Mouse (Mus musculus) layer of hippocampus, adult 9-11 months (tissue): ENCODE measurements around the gene Ticam1.
"Not testable (repeated sequence)": the region's sequence is repeated elsewhere in the genome, so short reads cannot be mapped to it uniquely, and the experiment has no call there.

Experiments
- DNase-seq: peaks from one replicate; pipeline ENCODE4 v3.0.0; 2022

Ticam1 gene

GRCm38 (mm10) chr17:56262645-56263094, 13.9 kb downstream of the Ticam1 start:
- no peak for DNase-seq

GRCm38 (mm10) chr17:56261166-56261565, 15.4 kb downstream of the Ticam1 start:
- no peak for DNase-seq

GRCm38 (mm10) chr17:56259301-56260037, 17.1 kb downstream of the Ticam1 start:
- DNase-seq = no peak

- not testable (repeated sequence) for DNase-seq
Measured at GRCm38 (mm10) chr17:56258812-56259211, 17.8 kb downstream of the Ticam1 start.

GRCm38 (mm10) chr17:56258269-56258668, 18.3 kb downstream of the Ticam1 start:
- not testable (repeated sequence) for DNase-seq

GRCm38 (mm10) chr17:56257181-56257894, 19.2 kb downstream of the Ticam1 start:
- no peak for DNase-seq

GRCm38 (mm10) chr17:56256239-56256881, 20.2 kb downstream of the Ticam1 start, which contains the start of gene Fem1a:
Gene Fem1a, plus strand, starts transcription at chr17:56256810.
- DNase-seq = peak; percentile 98

GRCm38 (mm10) chr17:56255863-56256238, 20.7 kb downstream of the Ticam1 start:
- peak; percentile 99 for DNase-seq

GRCm38 (mm10) chr17:56255429-56255828, 21.2 kb downstream of the Ticam1 start:
- peak; percentile 70 for DNase-seq

- DNase-seq = no peak
Measured at GRCm38 (mm10) chr17:56254695-56255094, 21.9 kb downstream of the Ticam1 start.

- peak; percentile 86 for DNase-seq
Measured at GRCm38 (mm10) chr17:56251136-56251829, 25.3 kb downstream of the Ticam1 start.

- DNase-seq = no peak
Measured at GRCm38 (mm10) chr17:56245608-56246007, 31.0 kb downstream of the Ticam1 start.

- peak; percentile 69 for DNase-seq
Measured at GRCm38 (mm10) chr17:56241541-56242401, 34.8 kb downstream of the Ticam1 start.

- DNase-seq = peak; percentile 92
Measured at GRCm38 (mm10) chr17:56233818-56234469, 42.6 kb downstream of the Ticam1 start.

- DNase-seq = no peak
Measured at GRCm38 (mm10) chr17:56233389-56233788, 43.2 kb downstream of the Ticam1 start.

GRCm38 (mm10) chr17:56229943-56230342, 46.6 kb downstream of the Ticam1 start:
- peak; percentile 91 for DNase-seq

- DNase-seq = no peak
Measured at GRCm38 (mm10) chr17:56226566-56226965, 50.0 kb downstream of the Ticam1 start.

GRCm38 (mm10) chr17:56224916-56225315, 51.7 kb downstream of the Ticam1 start:
- no peak for DNase-seq

- no peak for DNase-seq
Measured at GRCm38 (mm10) chr17:56219805-56220204, 56.8 kb downstream of the Ticam1 start.
